Mouse (Mus musculus) myocyte (in vitro differentiated cells): ENCODE measurements around the gene Clasrp. TPM values are rescaled to one million over a fixed set of nuclear protein-coding genes. Genes with fewer than 3 reads are reported as not detected.
A peak's percentile ranks its signal among the peaks of the same experiment; 100 is the strongest.

Experiments used
- H3K27me3 ChIP-seq: one replicate; pipeline ENCODE4 v1.6.1; 2011; ENCODE audit not compliant: control insufficient read depth, insufficient read depth, insufficient read length
- H3K36me3 ChIP-seq: one replicate; pipeline ENCODE4 v1.6.1; 2011; ENCODE audit not compliant: control insufficient read depth, insufficient read depth
- H3K4me2 ChIP-seq: one replicate; pipeline ENCODE4 v1.6.1; 2011; ENCODE audit warnings: low read depth, control low read depth
- H3K4me3 ChIP-seq: one replicate; pipeline ENCODE4 v1.5.1; 2011; ENCODE audit warnings: mild to moderate bottlenecking, control low read depth, moderate library complexity
- H3K79me2 ChIP-seq: one replicate; pipeline ENCODE4 v1.6.1; 2011; ENCODE audit not compliant: control insufficient read depth, insufficient read depth
- H3ac ChIP-seq: one replicate; pipeline ENCODE4 v1.6.1; 2011; ENCODE audit not compliant: control insufficient read depth, insufficient read length
- CEBPB ChIP-seq: IDR thresholded peaks from 2 replicates; pipeline ENCODE4 v1.6.1; 2011; ENCODE audit warnings: mild to moderate bottlenecking, moderate library complexity; ENCODE audit not compliant: poor library complexity, insufficient read depth, severe bottlenecking
- E2F4 ChIP-seq: IDR thresholded peaks from one replicate; pipeline ENCODE4 v1.6.1; 2011; ENCODE audit warnings: mild to moderate bottlenecking, control low read depth, moderate library complexity; ENCODE audit not compliant: insufficient read depth
- MAX ChIP-seq: IDR thresholded peaks from one replicate; pipeline ENCODE4 v1.6.1; 2011; ENCODE audit warnings: low read depth, mild to moderate bottlenecking, control low read depth
- MYOD1 ChIP-seq, 3 experiments: IDR thresholded peaks; one replicate each; pipeline ENCODE4 v1.6.1; 2011; ENCODE audit warnings: control low read depth in 2 of 3, low read depth in 2 of 3, mild to moderate bottlenecking in 2 of 3, moderate library complexity in 1 of 3; ENCODE audit not compliant: insufficient read length in 2 of 3, control insufficient read depth in 1 of 3
- MYOG ChIP-seq, 3 experiments: IDR thresholded peaks; one replicate each; pipeline ENCODE4 v1.6.1; 2011; ENCODE audit warnings: control low read depth in 2 of 3, low read depth in 2 of 3, mild to moderate bottlenecking in 2 of 3; ENCODE audit not compliant: insufficient read length in 2 of 3, control insufficient read depth in 1 of 3, insufficient read depth in 1 of 3
- POLR2A ChIP-seq: IDR thresholded peaks from one replicate; pipeline ENCODE4 v1.6.1; 2011; ENCODE audit warnings: low read depth, mild to moderate bottlenecking, control low read depth, moderate library complexity; ENCODE audit not compliant: insufficient read length
- POLR2AphosphoS2 ChIP-seq: IDR thresholded peaks from one replicate; pipeline ENCODE4 v1.6.1; 2011; ENCODE audit warnings: low read depth, control low read depth; ENCODE audit not compliant: insufficient read length
- REST ChIP-seq: IDR thresholded peaks from one replicate; pipeline ENCODE4 v1.6.1; 2011; ENCODE audit warnings: mild to moderate bottlenecking, control low read depth, moderate library complexity; ENCODE audit not compliant: insufficient read depth, insufficient read length
- SRF ChIP-seq: IDR thresholded peaks from one replicate; pipeline ENCODE4 v1.6.1; 2011; ENCODE audit warnings: low read depth; ENCODE audit not compliant: control insufficient read depth, insufficient read length
- TCF12 ChIP-seq: IDR thresholded peaks from one replicate; pipeline ENCODE4 v1.6.1; 2011; ENCODE audit warnings: mild to moderate bottlenecking, control low read depth; ENCODE audit not compliant: poor library complexity, insufficient read depth, severe bottlenecking
- TCF3 ChIP-seq: IDR thresholded peaks from one replicate; pipeline ENCODE4 v1.6.1; 2011; ENCODE audit warnings: low read depth, control low read depth; ENCODE audit not compliant: insufficient read length
- USF1 ChIP-seq: IDR thresholded peaks from one replicate; pipeline ENCODE4 v1.6.1; 2011; ENCODE audit warnings: low read depth, mild to moderate bottlenecking, control low read depth, moderate library complexity
- polyA plus RNA-seq: library from polyadenylated mRNA; unstranded; fragments of >200 nt; fragmentation: generic; extraction: Trizol; gene quantifications from one replicate; pipeline ENCODE4 v1.2.1, GENCODE M21; 2012; ENCODE audit warnings: missing spikeins

Clasrp gene
- polyA plus RNA-seq, 1 experiment: 14.8 TPM

DNA sequence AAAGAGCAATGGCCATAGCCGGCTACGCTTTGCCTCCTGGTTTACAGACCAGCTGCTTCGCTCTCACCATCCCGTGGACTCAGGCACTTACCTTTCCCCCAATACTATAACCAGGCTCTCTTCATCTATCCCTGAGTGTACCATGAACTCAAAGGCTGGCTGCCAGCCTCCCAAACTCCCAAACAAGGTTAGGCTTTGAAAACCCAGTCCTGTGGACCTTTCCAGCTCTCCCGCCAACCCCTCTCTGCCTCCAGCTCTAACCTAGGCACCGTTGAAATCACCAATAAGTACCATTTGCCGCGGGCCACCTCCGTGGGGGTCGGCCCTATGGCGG is 42.9 kb downstream of the Clasrp start:
- Histone ChIP-seq H3K4me2 (peak overlapping the region; percentile 97), H3K27me3 (no peaks in the 10 kb centered on the region), H3K4me3 (peak overlapping the region; percentile 85), H3K79me2 (peaks cover 51% of the 10 kb centered on the region), H3K36me3 (no peaks in the 10 kb centered on the region), H3ac (peak overlapping the region; percentile 38)
- no peak for TF ChIP-seq REST
- no peak for TF ChIP-seq CEBPB
- TF ChIP-seq USF1: no peak
- TF ChIP-seq POLR2A: no peak
- no peak for TF ChIP-seq POLR2AphosphoS2
- TF ChIP-seq TCF12: no peak
- no peak for TF ChIP-seq SRF
- no peak for TF ChIP-seq MAX
- TF ChIP-seq TCF3: no peak
- no peak for TF ChIP-seq MYOD1 (IDR thresholded peaks at IDR 0.05; ENCODE audit: control insufficient read depth in 1 of 3, insufficient read length in 2 of 3, low read depth in 2 of 3)
- TF ChIP-seq E2F4: no peak
- no peak for TF ChIP-seq MYOG (IDR thresholded peaks at IDR 0.05; ENCODE audit: control insufficient read depth in 1 of 3, insufficient read depth in 1 of 3, insufficient read length in 2 of 3, low read depth in 2 of 3)

DNA sequence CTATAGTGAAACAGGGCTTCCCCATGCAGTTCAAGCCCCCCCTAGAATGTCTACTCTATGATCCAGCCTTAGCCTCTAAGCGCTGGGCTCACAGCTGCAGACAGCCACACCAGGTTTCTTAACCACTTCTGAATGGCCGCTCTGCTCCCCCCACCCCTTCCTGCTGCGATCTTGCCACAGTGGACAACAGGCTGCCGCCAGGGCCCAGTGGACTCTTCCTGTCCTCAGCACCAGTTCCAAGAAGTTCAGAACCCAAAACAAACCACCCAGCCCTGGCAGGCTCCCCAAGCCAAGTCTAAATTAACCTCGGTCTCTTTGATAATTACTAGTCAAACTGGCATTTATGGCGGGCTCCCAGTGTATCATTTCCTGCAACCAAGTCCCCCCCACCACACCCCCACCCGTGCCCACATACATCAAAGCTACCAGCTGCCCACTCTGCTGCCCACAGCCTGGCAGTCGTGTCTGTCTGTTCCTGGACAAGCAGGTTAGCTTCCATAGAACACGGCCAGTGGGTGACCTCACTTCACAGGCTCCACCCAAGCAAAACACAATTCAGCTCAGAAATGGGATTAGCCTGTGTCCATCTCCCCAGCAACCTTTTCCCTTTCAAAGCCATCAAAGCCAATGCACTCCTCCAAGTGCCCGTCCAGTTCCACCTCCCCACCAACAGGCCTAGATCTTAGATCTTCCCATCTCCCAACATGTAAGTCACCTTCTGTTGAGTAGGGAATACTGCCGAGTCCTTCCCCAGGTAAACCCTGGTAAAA is 43.6 kb downstream of the Clasrp start:
- peak overlapping the region; percentile 38 for H3ac ChIP-seq
- H3K4me3 ChIP-seq: peak overlapping the region; percentile 85
- peak overlapping the region; percentile 97 for H3K4me2 ChIP-seq
- no peaks in the 10 kb centered on the region for H3K27me3 ChIP-seq
- peaks cover 58% of the 10 kb centered on the region for H3K79me2 ChIP-seq
- TF ChIP-seq POLR2AphosphoS2 (no peak), MAX (no peak), E2F4 (no peak), POLR2A (no peak), MYOD1 (IDR thresholded peaks at IDR 0.05; ENCODE audit: control insufficient read depth in 1 of 3, insufficient read length in 2 of 3, low read depth in 2 of 3) (no peak), CEBPB (no peak), USF1 (no peak), MYOG (IDR thresholded peaks at IDR 0.05; ENCODE audit: control insufficient read depth in 1 of 3, insufficient read depth in 1 of 3, insufficient read length in 2 of 3, low read depth in 2 of 3) (no peak), REST (no peak), TCF12 (no peak), TCF3 (no peak), SRF (no peak)
- H3K36me3 ChIP-seq: no peaks in the 10 kb centered on the region

DNA sequence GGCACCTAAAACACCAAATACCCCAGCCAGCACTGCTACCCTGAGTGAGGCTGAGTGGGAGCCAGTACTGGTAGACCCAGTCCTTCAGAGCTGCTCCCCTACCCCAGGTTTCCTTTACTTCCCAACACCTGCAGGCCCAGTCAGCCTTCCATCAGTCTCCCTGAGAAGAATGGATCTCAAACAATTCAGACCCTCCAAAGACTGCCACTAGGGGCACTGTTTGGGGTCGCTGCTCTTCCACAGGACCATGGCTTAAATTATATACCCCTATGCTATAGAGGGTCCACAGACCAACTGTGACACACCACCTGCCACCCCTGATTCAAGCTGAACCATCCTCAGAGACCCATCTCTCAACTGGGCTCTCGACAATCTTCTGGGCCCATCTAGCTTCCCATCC is 45.3 kb downstream of the Clasrp start:
- Histone ChIP-seq H3K4me3 (no peak overlapping the region), H3ac (no peak overlapping the region), H3K4me2 (no peak overlapping the region), H3K79me2 (peaks cover 70% of the 10 kb centered on the region), H3K36me3 (no peaks in the 10 kb centered on the region), H3K27me3 (no peaks in the 10 kb centered on the region)
- TF ChIP-seq CEBPB: no peak
- no peak for TF ChIP-seq TCF3
- no peak for TF ChIP-seq MAX

DNA sequence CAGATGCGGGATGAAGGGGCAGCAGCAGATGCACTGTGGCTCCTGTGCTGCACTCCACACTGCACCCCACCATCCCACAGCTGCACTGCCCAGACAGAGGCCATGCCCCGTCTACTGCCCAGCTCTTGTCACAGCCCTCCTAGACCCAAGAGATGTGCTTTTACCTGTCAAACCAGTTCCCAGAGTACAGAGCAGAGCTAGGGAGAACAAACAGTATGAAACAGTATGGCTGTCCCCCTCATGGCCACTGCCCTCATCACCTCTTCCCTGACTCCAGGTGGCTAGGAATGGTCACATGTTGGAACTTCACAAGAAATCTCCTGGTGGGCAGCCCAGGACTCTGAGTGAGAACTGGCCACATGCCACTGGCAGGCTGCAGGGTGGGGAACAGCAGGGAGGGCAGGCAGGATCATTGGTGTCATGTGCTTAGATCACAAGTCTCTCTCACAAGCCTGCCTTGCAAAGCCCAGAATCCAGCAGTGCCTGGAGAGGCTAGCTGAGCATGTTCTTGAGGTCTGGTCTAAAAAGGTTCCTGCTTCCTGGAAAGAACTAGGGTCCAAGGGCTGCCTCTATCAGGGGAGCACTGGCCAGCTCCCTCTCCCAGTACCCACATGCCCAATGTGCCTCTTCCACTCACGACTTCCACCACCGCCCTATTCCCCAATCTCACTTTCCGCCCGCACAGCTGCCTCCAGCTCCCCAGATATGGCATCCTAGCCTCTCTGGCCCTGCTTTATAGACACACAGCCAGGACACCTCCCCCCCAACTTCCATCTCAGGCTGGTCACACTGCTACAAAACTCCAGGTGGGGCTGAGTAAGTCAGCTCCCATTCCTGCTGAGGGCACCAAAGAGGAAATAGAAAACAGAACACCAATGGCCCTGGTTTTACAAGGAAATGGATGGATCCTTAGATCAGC is 46.0 kb downstream of the Clasrp start:
- H3K27me3 ChIP-seq: no peaks in the 10 kb centered on the region
- H3K36me3 ChIP-seq: no peaks in the 10 kb centered on the region
- no peak for TF ChIP-seq POLR2A
- H3K4me2 ChIP-seq: no peak overlapping the region
- H3K4me3 ChIP-seq: no peak overlapping the region
- peaks cover 77% of the 10 kb centered on the region for H3K79me2 ChIP-seq
- no peak overlapping the region for H3ac ChIP-seq

DNA sequence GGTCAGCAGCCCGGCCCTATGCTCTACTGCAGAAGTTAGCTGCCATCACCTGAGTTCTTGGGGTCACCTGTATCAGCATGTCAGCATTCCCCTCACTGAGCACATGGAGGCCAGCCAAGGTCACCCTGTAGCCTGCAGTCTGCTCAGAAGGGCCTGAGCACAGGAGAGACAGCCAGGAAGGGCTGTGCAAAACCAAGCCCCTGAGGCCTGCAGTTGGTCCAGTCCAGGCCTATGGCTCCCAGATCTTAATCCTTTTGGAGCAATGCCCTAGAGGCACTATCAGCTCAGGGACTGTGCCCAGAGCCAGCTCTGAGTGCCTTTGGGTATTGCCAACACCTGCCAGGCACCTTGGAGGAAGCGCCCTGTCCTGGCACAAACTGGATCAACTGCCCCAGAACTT is 47.2 kb downstream of the Clasrp start:
- peaks cover 83% of the 10 kb centered on the region for H3K79me2 ChIP-seq
- no peak for TF ChIP-seq MYOD1 (IDR thresholded peaks at IDR 0.05; ENCODE audit: control insufficient read depth in 1 of 3, insufficient read length in 2 of 3, low read depth in 2 of 3)
- TF ChIP-seq CEBPB: no peak
- no peak for TF ChIP-seq POLR2AphosphoS2
- no peak for TF ChIP-seq TCF12
- TF ChIP-seq MAX: no peak
- H3ac ChIP-seq: no peak overlapping the region
- H3K27me3 ChIP-seq: no peaks in the 10 kb centered on the region
- H3K4me2 ChIP-seq: no peak overlapping the region
- no peak overlapping the region for H3K4me3 ChIP-seq
- no peaks in the 10 kb centered on the region for H3K36me3 ChIP-seq
